Mouse (Mus musculus) liver, postnatal 0 days (tissue): ENCODE results near the gene Lmna. TPM values are rescaled to one million over a fixed set of nuclear protein-coding genes. Genes with fewer than 3 reads are reported as not detected.

Experiments used
- ATAC-seq: fragments of 200-750 bp; cut with Nextera tagmentation; 2 replicates; pipeline ENCODE4 v1.8.0; 2017; ENCODE audit warnings: mild to moderate bottlenecking, moderate library complexity
- DNase-seq: peaks from one replicate; pipeline ENCODE4 v3.0.0-alpha.2; 2016
- H3K27ac ChIP-seq: fragments of 300-500 bp; sonication (generic); 2 replicates; pipeline ENCODE4 v1.5.1; 2014; ENCODE audit warnings: antibody characterized with exemption, moderate library complexity, mild to moderate bottlenecking, low read depth
- H3K27me3 ChIP-seq: fragments of 300-500 bp; sonication (generic); 2 replicates; pipeline ENCODE4 v1.6.1; 2014; ENCODE audit warnings: low read length, control low read depth, mixed read lengths; ENCODE audit not compliant: insufficient read depth
- H3K36me3 ChIP-seq: fragments of 300-500 bp; sonication (generic); replicated peaks from 2 replicates; pipeline ENCODE4 v1.6.1; 2014; ENCODE audit warnings: mild to moderate bottlenecking, control low read depth, low read length, moderate library complexity, mixed read lengths; ENCODE audit not compliant: insufficient read depth
- H3K4me1 ChIP-seq: fragments of 300-500 bp; sonication (generic); 2 replicates; pipeline ENCODE4 v1.6.1; 2014; ENCODE audit warnings: antibody characterized with exemption, mild to moderate bottlenecking, control low read depth; ENCODE audit not compliant: insufficient read depth
- H3K4me2 ChIP-seq: fragments of 300-500 bp; sonication (generic); 2 replicates; pipeline ENCODE4 v1.6.1; 2014; ENCODE audit warnings: low read depth, mild to moderate bottlenecking, low read length, moderate library complexity, mixed read lengths
- H3K4me3 ChIP-seq: fragments of 300-500 bp; sonication (generic); 2 replicates; pipeline ENCODE4 v1.5.1; 2014; ENCODE audit warnings: low read depth, low read length
- H3K9ac ChIP-seq: fragments of 300-500 bp; sonication (generic); replicated peaks from 2 replicates; pipeline ENCODE4 v1.6.1; 2014; ENCODE audit warnings: mild to moderate bottlenecking, moderate library complexity
- H3K9me3 ChIP-seq: fragments of 300-500 bp; sonication (generic); 2 replicates; pipeline ENCODE4 v1.6.1; 2016; ENCODE audit warnings: mild to moderate bottlenecking, control low read depth, low read length, mixed read lengths
- CTCF ChIP-seq: sonication (generic); IDR thresholded peaks from 2 replicates; pipeline ENCODE4 v1.5.1; 2016; ENCODE audit warnings: antibody characterized with exemption, low read depth
- EP300 ChIP-seq: IDR thresholded peaks from 2 replicates; pipeline ENCODE4 v1.6.1; 2016; ENCODE audit warnings: antibody characterized with exemption, low read depth, mild to moderate bottlenecking
- WGBS: fragments of 180-500 bp; shearing (Covaris S2); extraction: QIAGEN DNeasy Blood & Tissue Kit; methylation state at CpG from one replicate; pipeline ENCODE4 v1.1.7; 2014; ENCODE audit not compliant: insufficient replicate concordance; 5-methylcytosine and 5-hydroxymethylcytosine counted together
- polyA plus RNA-seq: library from polyadenylated mRNA; unstranded; fragments of >200 nt; fragmentation: Nextera tagmentation; extraction: Ambion mirVana; gene quantifications from 2 replicates; pipeline ENCODE4 v1.2.1, GENCODE M21; 2015

Gene Lmna
- polyA plus RNA-seq, 1 experiment from 2014 or later, result 73.4 TPM

GRCm38 (mm10) chr3:88481372-88482040 lies 28.2 kb downstream of the Lmna start:
- Histone ChIP-seq H3K27me3 (peaks cover 7% of the 10 kb centered on the region; the same call in 1 of the 2 replicates), H3K9ac (no peak overlapping the region), H3K9me3 (no peaks in the 10 kb centered on the region), H3K4me2 (no peak overlapping the region), H3K4me3 (no peak overlapping the region), H3K36me3 (peaks cover 39% of the 10 kb centered on the region), H3K27ac (no peak overlapping the region), H3K4me1 (no peaks in the 10 kb centered on the region)
- ATAC-seq (no peak), DNase-seq (no peak)
- WGBS, result 74% methylated on average over 8 of the region's 8 CpGs
- TF ChIP-seq EP300, result no peak
- TF ChIP-seq CTCF, result no peak

- Histone ChIP-seq H3K27ac (no peak overlapping the region), H3K4me3 (no peak overlapping the region), H3K36me3 (peaks cover 31% of the 10 kb centered on the region), H3K4me2 (no peak overlapping the region), H3K9ac (no peak overlapping the region), H3K27me3 (0 out of 2 replicates have a peak, but pooled peaks cover 3% of the 10 kb centered on the region), H3K4me1 (no peaks in the 10 kb centered on the region), H3K9me3 (no peaks in the 10 kb centered on the region)
- no peak for ATAC-seq
- no peak for DNase-seq
- 84% methylated on average over 5 of the region's 5 CpGs for WGBS
- no peak for TF ChIP-seq CTCF
- TF ChIP-seq EP300, result no peak
Measured at GRCm38 (mm10) chr3:88480679-88481078, 29.1 kb downstream of the Lmna start.

- no peaks in the 10 kb centered on the region for H3K4me1 ChIP-seq
- no peak for DNase-seq
- peaks cover 25% of the 10 kb centered on the region for H3K36me3 ChIP-seq
- H3K27me3 ChIP-seq, result 0 out of 2 replicates have a peak, but pooled peaks cover 3% of the 10 kb centered on the region
- ATAC-seq, result no peak
- TF ChIP-seq CTCF (no peak), EP300 (no peak)
- WGBS, result 88% methylated on average over 4 of the region's 4 CpGs
- no peaks in the 10 kb centered on the region for H3K9me3 ChIP-seq
- no peak overlapping the region for H3K4me3 ChIP-seq
- H3K9ac ChIP-seq, result no peak overlapping the region
- no peak overlapping the region for H3K4me2 ChIP-seq
- H3K27ac ChIP-seq, result no peak overlapping the region
Measured at GRCm38 (mm10) chr3:88479828-88480227, 29.9 kb downstream of the Lmna start.

- ATAC-seq (no peak), DNase-seq (no peak)
- Histone ChIP-seq H3K27me3 (0 out of 2 replicates have a peak, but pooled peaks cover 3% of the 10 kb centered on the region), H3K36me3 (peaks cover 21% of the 10 kb centered on the region), H3K4me2 (no peak overlapping the region), H3K27ac (no peak overlapping the region), H3K4me1 (no peaks in the 10 kb centered on the region), H3K9me3 (no peaks in the 10 kb centered on the region), H3K9ac (no peak overlapping the region), H3K4me3 (no peak overlapping the region)
- TF ChIP-seq EP300 (no peak), CTCF (no peak)
- 62% methylated on average over 3 of the region's 3 CpGs for WGBS
Measured at GRCm38 (mm10) chr3:88479163-88479562, 30.6 kb downstream of the Lmna start.

GRCm38 (mm10) chr3:88477735-88478134 lies 32.0 kb downstream of the Lmna start:
- Histone ChIP-seq H3K27ac (no peak overlapping the region), H3K27me3 (no peaks in the 10 kb centered on the region), H3K4me1 (no peaks in the 10 kb centered on the region), H3K36me3 (peaks cover 9% of the 10 kb centered on the region), H3K4me2 (no peak overlapping the region), H3K9me3 (no peaks in the 10 kb centered on the region), H3K9ac (no peak overlapping the region), H3K4me3 (no peak overlapping the region)
- 3% methylated on average over 8 of the region's 8 CpGs for WGBS
- TF ChIP-seq EP300 (no peak), CTCF (peak; percentile 96)
- ATAC-seq (peak; percentile 86), DNase-seq (peak; percentile 91)

GRCm38 (mm10) chr3:88476403-88476802 lies 33.4 kb downstream of the Lmna start:
- H3K4me1 ChIP-seq, result no peaks in the 10 kb centered on the region
- no peak overlapping the region for H3K4me3 ChIP-seq
- H3K27me3 ChIP-seq, result no peaks in the 10 kb centered on the region
- H3K27ac ChIP-seq, result no peak overlapping the region
- H3K4me2 ChIP-seq, result no peak overlapping the region
- WGBS, result 52% methylated on average over 6 of the region's 6 CpGs
- peak; percentile 29 for DNase-seq
- no peak for ATAC-seq
- no peaks in the 10 kb centered on the region; the same call in 1 of the 2 replicates for H3K36me3 ChIP-seq
- no peaks in the 10 kb centered on the region for H3K9me3 ChIP-seq
- H3K9ac ChIP-seq, result no peak overlapping the region
- peak; percentile 56 for TF ChIP-seq CTCF
- TF ChIP-seq EP300, result no peak
